ENCODE assay signal across 8 mouse cellular contexts in the genomic region with DNA sequence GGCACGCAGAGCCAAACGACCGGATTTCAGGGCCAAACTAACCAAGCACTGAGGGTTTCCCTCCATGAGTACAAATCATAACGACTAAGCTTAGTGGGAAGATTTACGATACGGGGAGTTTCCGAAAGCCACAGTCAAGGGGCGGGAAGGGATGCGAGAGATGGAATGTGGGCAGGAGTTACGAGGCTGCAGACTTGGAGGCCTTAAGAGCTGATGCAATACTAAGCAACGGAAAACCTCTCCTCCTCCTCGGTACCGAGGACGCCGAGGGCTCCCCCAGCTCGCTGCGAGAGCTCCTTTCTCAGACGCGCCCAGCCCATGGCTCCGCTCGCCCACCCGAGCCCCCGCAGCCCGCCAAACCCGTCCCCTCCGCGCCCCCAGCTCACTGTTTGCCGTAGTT. TPM values are rescaled to one million over a fixed set of nuclear protein-coding genes. Genes with fewer than 3 reads are reported as not detected.
DNase-seq lines count a peak whose midpoint lies in the region; ATAC-seq and TF ChIP-seq lines count a peak whose summit lies in the region.

No protein-coding gene starts in this region.

- peak overlapping the region; percentile 95 for H3K9ac ChIP-seq in liver, postnatal 0 days (replicated peaks)

- peak; percentile 35 for DNase-seq in urinary bladder, postnatal 14 days (ENCODE audit: low spot score)
- DNase-seq in urinary bladder, postnatal 36 days (ENCODE audit: low spot score in 2 of 2), result no peak
- DNase-seq in hindbrain, embryonic 10.5 days (ENCODE audit: low spot score), result no peak
- DNase-seq in liver, postnatal 0 days, result no peak
- DNase-seq in gastrocnemius, postnatal 14 days, result no peak
- DNase-seq in cerebellum, postnatal 25 days, result no peak
- DNase-seq in frontal cortex, postnatal 25 days (ENCODE audit: low spot score in 2 of 2), result no peak

- TF ChIP-seq CTCF in liver, postnatal 0 days (IDR thresholded peaks at IDR 0.05; ENCODE audit: low read depth), result no peak

- peak; percentile 51 for ATAC-seq in liver, postnatal 0 days

- no peaks in the 10 kb centered on the region for H3K27me3 ChIP-seq in hindbrain, embryonic 10.5 days (ENCODE audit: insufficient read depth, poor library complexity, severe bottlenecking)
- no peaks in the 10 kb centered on the region for H3K27me3 ChIP-seq in liver, postnatal 0 days (ENCODE audit: insufficient read depth, low read length)

- H3K4me1 ChIP-seq in brown adipose tissue, adult 24 weeks (ENCODE audit: control insufficient read depth, insufficient read depth, insufficient read length, low read length), result no peaks in the 10 kb centered on the region
- peaks cover 12% of the 10 kb centered on the region; the same call in 1 of the 2 replicates for H3K4me1 ChIP-seq in hindbrain, embryonic 10.5 days (replicated peaks)
- 0 out of 2 replicates have a peak, but pooled peaks cover 3% of the 10 kb centered on the region for H3K4me1 ChIP-seq in liver, postnatal 0 days (ENCODE audit: insufficient read depth)

- intact Hi-C loops in gastrocnemius, postnatal 14 days (cut with DNase I; ENCODE audit: low total_unique reads), result no loop called here

- peak overlapping the region; percentile 79 for H3K4me2 ChIP-seq in liver, postnatal 0 days (ENCODE audit: low read depth, low read length)

- 1% methylated on average over 28 of the region's 28 CpGs for WGBS in hindbrain, embryonic 10.5 days
- 1% methylated on average over 18 of the region's 28 CpGs for WGBS in liver, postnatal 0 days (ENCODE audit: insufficient replicate concordance)

- H3K4me3 ChIP-seq in brown adipose tissue, adult 24 weeks (ENCODE audit: insufficient read depth, low read depth, low read length), result peak overlapping the region; percentile 88
- H3K4me3 ChIP-seq in hindbrain, embryonic 10.5 days, result peak overlapping the region; percentile 100
- H3K4me3 ChIP-seq in liver, postnatal 0 days (ENCODE audit: low read depth, low read length), result peak overlapping the region; percentile 100

- peaks cover 43% of the 10 kb centered on the region for H3K36me3 ChIP-seq in hindbrain, embryonic 10.5 days
- H3K36me3 ChIP-seq in liver, postnatal 0 days (replicated peaks; ENCODE audit: insufficient read depth, low read length), result peaks cover 34% of the 10 kb centered on the region

- peak overlapping the region; percentile 46 for H3K27ac ChIP-seq in brown adipose tissue, adult 24 weeks (replicated peaks; ENCODE audit: low read depth, low read length)
- H3K27ac ChIP-seq in hindbrain, embryonic 10.5 days, result peak overlapping the region; percentile 92
- peak overlapping the region; percentile 95 for H3K27ac ChIP-seq in liver, postnatal 0 days (ENCODE audit: low read depth)

- TF ChIP-seq EP300 in liver, postnatal 0 days (IDR thresholded peaks at IDR 0.05; ENCODE audit: low read depth), result no peak

- H3K9me3 ChIP-seq in hindbrain, embryonic 10.5 days, result no peaks in the 10 kb centered on the region
- no peaks in the 10 kb centered on the region for H3K9me3 ChIP-seq in liver, postnatal 0 days (ENCODE audit: low read length)

RNA-seq across cellular contexts. Expression of a gene that starts 0.5 kb away (rescaled TPM):
- 108 and 123 TPM in 2 replicates for polyA plus RNA-seq in brown adipose tissue, adult 24 weeks (2012; ENCODE audit: insufficient read depth, insufficient read length, missing spikeins)
- polyA plus RNA-seq in hindbrain, embryonic 10.5 days (2016; fragmentation: Nextera tagmentation; extraction: Ambion mirVana), result 185 and 213 TPM in 2 replicates
- 78.4 and 90.9 TPM in 2 replicates for polyA plus RNA-seq in liver, postnatal 0 days (2015; fragmentation: Nextera tagmentation; extraction: Ambion mirVana)
- 100 to 1,000 TPM; 135 to 136 TPM for total RNA-seq in gastrocnemius, postnatal 14 days (2021)

RNA-seq across cellular contexts. Expression of a gene that starts 19.0 kb away (rescaled TPM):
- polyA plus RNA-seq in brown adipose tissue, adult 24 weeks (2012; ENCODE audit: insufficient read depth, insufficient read length, missing spikeins), result 5.8 and 12.6 TPM in 2 replicates
- polyA plus RNA-seq in hindbrain, embryonic 10.5 days (2016; fragmentation: Nextera tagmentation; extraction: Ambion mirVana), result 0.47 TPM in 2 replicates
- polyA plus RNA-seq in liver, postnatal 0 days (2015; fragmentation: Nextera tagmentation; extraction: Ambion mirVana), result 3.0 and 4.0 TPM in 2 replicates
- total RNA-seq in gastrocnemius, postnatal 14 days (2021), result under 1 TPM; 0.55 to 0.88 TPM

RNA-seq across cellular contexts. Expression of a gene that starts 19.9 kb away (rescaled TPM):
- 16.1 and 18.9 TPM in 2 replicates for polyA plus RNA-seq in brown adipose tissue, adult 24 weeks (2012; ENCODE audit: insufficient read depth, insufficient read length, missing spikeins)
- 27.3 and 29.9 TPM in 2 replicates for polyA plus RNA-seq in hindbrain, embryonic 10.5 days (2016; fragmentation: Nextera tagmentation; extraction: Ambion mirVana)
- polyA plus RNA-seq in liver, postnatal 0 days (2015; fragmentation: Nextera tagmentation; extraction: Ambion mirVana), result 12.3 and 14.6 TPM in 2 replicates
- 1 to 10 TPM; 6.5 to 7.6 TPM for total RNA-seq in gastrocnemius, postnatal 14 days (2021)

RNA-seq across cellular contexts. Expression of a gene that starts 29.0 kb away (rescaled TPM):
- not detected in 2 replicates for polyA plus RNA-seq in brown adipose tissue, adult 24 weeks (2012; ENCODE audit: insufficient read depth, insufficient read length, missing spikeins)
- polyA plus RNA-seq in hindbrain, embryonic 10.5 days (2016; fragmentation: Nextera tagmentation; extraction: Ambion mirVana), result not detected in 2 replicates
- polyA plus RNA-seq in liver, postnatal 0 days (2015; fragmentation: Nextera tagmentation; extraction: Ambion mirVana), result 0.18 and 0.21 TPM in 2 replicates
- not detected for total RNA-seq in gastrocnemius, postnatal 14 days (2021)
